Mouse (Mus musculus) forebrain, embryonic 13.5 days (tissue): ENCODE data around the gene Ubqln3. TPM values are rescaled to one million over a fixed set of nuclear protein-coding genes. Genes with fewer than 3 reads are reported as not detected.

ENCODE experiments used
- ATAC-seq: fragments of 200-750 bp; cut with Nextera tagmentation; 2 replicates; pipeline ENCODE4 v1.8.0; 2017
- H3K27ac ChIP-seq: fragments of 300-500 bp; sonication (generic); 2 replicates; pipeline ENCODE4 v1.5.1; 2015; ENCODE audit warnings: inconsistent platforms, mild to moderate bottlenecking, moderate library complexity
- H3K27me3 ChIP-seq: fragments of 300-500 bp; sonication (generic); 2 replicates; pipeline ENCODE4 v1.6.1; 2015; ENCODE audit warnings: mild to moderate bottlenecking, inconsistent platforms
- H3K36me3 ChIP-seq: fragments of 300-500 bp; sonication (generic); 2 replicates; pipeline ENCODE4 v1.6.1; 2015; ENCODE audit warnings: mild to moderate bottlenecking, inconsistent platforms; ENCODE audit not compliant: poor library complexity, severe bottlenecking
- H3K4me1 ChIP-seq: fragments of 300-500 bp; sonication (generic); 2 replicates; pipeline ENCODE4 v1.6.1; 2015; ENCODE audit warnings: inconsistent platforms
- H3K4me2 ChIP-seq: fragments of 300-500 bp; sonication (generic); 2 replicates; pipeline ENCODE4 v1.6.1; 2015; ENCODE audit warnings: inconsistent platforms, mild to moderate bottlenecking, moderate library complexity
- H3K4me3 ChIP-seq: fragments of 300-500 bp; sonication (generic); 2 replicates; pipeline ENCODE4 v1.5.1; 2015; ENCODE audit warnings: mild to moderate bottlenecking, inconsistent platforms
- H3K9ac ChIP-seq: fragments of 300-500 bp; sonication (generic); 2 replicates; pipeline ENCODE4 v1.6.1; 2015; ENCODE audit warnings: mild to moderate bottlenecking, inconsistent platforms
- H3K9me3 ChIP-seq: fragments of 300-500 bp; sonication (generic); replicated peaks from 2 replicates; pipeline ENCODE4 v1.6.1; 2016; ENCODE audit warnings: inconsistent platforms
- WGBS: fragments of 180-500 bp; shearing (Covaris S2); methylation state at CpG from one replicate; pipeline ENCODE4 v1.1.7; 2015; 5-methylcytosine and 5-hydroxymethylcytosine counted together
- polyA plus RNA-seq: library from polyadenylated mRNA; unstranded; fragments of >200 nt; fragmentation: Nextera tagmentation; extraction: Ambion mirVana; gene quantifications from 2 replicates; pipeline ENCODE4 v1.2.1, GENCODE M21; 2015

Ubqln3 gene
- polyA plus RNA-seq, 1 experiment from 2014 or later: not detected

DNA sequence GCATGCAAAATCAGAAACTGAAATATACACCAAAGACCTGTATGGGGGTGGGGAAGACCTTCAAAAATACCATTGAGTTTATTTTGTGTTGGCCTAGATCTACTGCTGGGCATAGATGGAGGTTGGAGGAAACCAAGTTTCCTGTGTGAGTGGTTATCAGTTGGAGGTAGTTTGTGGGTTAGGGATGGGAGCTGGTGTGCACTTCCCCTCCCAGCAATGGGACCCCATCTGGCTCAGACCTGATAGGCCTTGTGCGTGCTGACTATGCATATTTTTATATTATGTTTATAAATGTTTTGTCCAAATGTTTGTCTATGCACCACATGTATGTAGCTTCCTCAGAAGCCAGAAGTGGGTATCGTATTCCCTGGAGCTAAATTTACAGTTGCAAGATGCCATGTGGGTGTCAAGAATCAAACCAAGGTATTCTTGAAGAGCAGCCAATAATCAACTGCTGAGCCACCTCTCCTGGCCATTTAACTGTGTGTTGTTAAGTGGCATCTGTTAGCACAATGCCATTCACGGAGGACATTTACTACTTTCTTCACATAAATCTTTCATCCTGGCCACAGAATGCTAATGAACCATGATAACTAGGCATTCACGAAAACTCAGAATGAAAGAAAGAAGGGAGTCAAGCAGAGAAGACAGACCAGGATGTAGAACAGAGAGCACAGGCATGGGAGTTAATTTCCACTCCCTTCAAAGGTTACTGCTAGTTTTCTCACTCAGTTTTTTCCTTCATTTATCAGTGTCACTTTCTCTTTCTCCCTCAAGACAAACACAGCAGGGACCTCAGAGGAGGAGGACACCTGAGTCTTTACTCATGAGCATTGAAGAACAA, 38.9 kb downstream of the Ubqln3 start:
- no peak for ATAC-seq
- Histone ChIP-seq H3K4me1 (no peaks in the 10 kb centered on the region), H3K27me3 (no peaks in the 10 kb centered on the region), H3K4me2 (no peak overlapping the region), H3K4me3 (no peak overlapping the region), H3K36me3 (no peaks in the 10 kb centered on the region), H3K9me3 (no peaks in the 10 kb centered on the region), H3K9ac (no peak overlapping the region), H3K27ac (no peak overlapping the region)
- WGBS: 61% methylated on average over 4 of the region's 4 CpGs

Other genes starting within 250 kb of the Ubqln3 start
- gene Olfr64, start 248.8 kb downstream of the Ubqln3 start, polyA plus RNA-seq: not detected in 2 replicates
- not detected in 2 replicates for gene Olfr65, start 239.8 kb downstream of the Ubqln3 start, polyA plus RNA-seq
- gene Olfr631, start 214.5 kb downstream of the Ubqln3 start, polyA plus RNA-seq: not detected in 2 replicates
- not detected in 2 replicates for gene Olfr632, start 208.9 kb downstream of the Ubqln3 start, polyA plus RNA-seq
- gene Olfr633, start 198.8 kb downstream of the Ubqln3 start, polyA plus RNA-seq: not detected in 2 replicates
- gene Olfr635, start 172.1 kb downstream of the Ubqln3 start, polyA plus RNA-seq: not detected in 2 replicates
- gene Olfr638, start 144.5 kb downstream of the Ubqln3 start, polyA plus RNA-seq: not detected in 2 replicates
- 0.04 TPM in 1 of 2 replicates, not detected in the other for gene Olfr639, start 126.0 kb downstream of the Ubqln3 start, polyA plus RNA-seq
- not detected in 2 replicates for gene Olfr640, start 117.7 kb downstream of the Ubqln3 start, polyA plus RNA-seq
- gene Olfr641, start 107.8 kb downstream of the Ubqln3 start, polyA plus RNA-seq: not detected in 2 replicates
- not detected in 2 replicates for gene Olfr642, start 90.6 kb downstream of the Ubqln3 start, polyA plus RNA-seq
- not detected in 2 replicates for gene 4930516K23Rik, start 81.8 kb downstream of the Ubqln3 start, polyA plus RNA-seq
- gene Olfr644, start 71.4 kb downstream of the Ubqln3 start, polyA plus RNA-seq: not detected in 2 replicates
- not detected in 2 replicates for gene Olfr645, start 57.8 kb downstream of the Ubqln3 start, polyA plus RNA-seq
- gene Olfr646, start 38.4 kb downstream of the Ubqln3 start, polyA plus RNA-seq: not detected in 2 replicates
- gene Ubqln5, start 13.5 kb downstream of the Ubqln3 start, polyA plus RNA-seq: not detected in 2 replicates
- not detected in 2 replicates for gene Olfr643, start 5.9 kb downstream of the Ubqln3 start, polyA plus RNA-seq
- gene Ubqlnl, start 7.3 kb upstream of the Ubqln3 start, polyA plus RNA-seq: not detected in 2 replicates
- not detected in 2 replicates for gene Olfm5, start 21.6 kb upstream of the Ubqln3 start, polyA plus RNA-seq
- 0.23 and 0.45 TPM in 2 replicates for gene Olfr648, start 40.1 kb upstream of the Ubqln3 start, polyA plus RNA-seq
- gene Olfr649, start 52.7 kb upstream of the Ubqln3 start, polyA plus RNA-seq: not detected in 2 replicates
- 0.30 and 0.33 TPM in 2 replicates for gene Trim6, start 75.5 kb upstream of the Ubqln3 start, polyA plus RNA-seq
- 0.42 and 0.43 TPM in 2 replicates for gene Trim34a, start 101.2 kb upstream of the Ubqln3 start, polyA plus RNA-seq
- gene Trim5, start 144.8 kb upstream of the Ubqln3 start, polyA plus RNA-seq: 0.17 TPM in 1 of 2 replicates, not detected in the other
- 1.1 and 1.2 TPM in 2 replicates for gene Trim12a, start 172.2 kb upstream of the Ubqln3 start, polyA plus RNA-seq
- not detected in 2 replicates for gene Trim34b, start 186.2 kb upstream of the Ubqln3 start, polyA plus RNA-seq
- 0.71 and 0.77 TPM in 2 replicates for gene Trim12c, start 210.1 kb upstream of the Ubqln3 start, polyA plus RNA-seq
- gene Trim30b, start 226.6 kb upstream of the Ubqln3 start, polyA plus RNA-seq: not detected in 2 replicates